Mouse (Mus musculus): ENCODE measurements at regions not wholly inside any gene's neighbourhood (a gene's known extent, or its start where the extent isn't known, plus 50 kb on each side); places are given as distances from the start of the nearest gene placed in this dataset.

DNA sequence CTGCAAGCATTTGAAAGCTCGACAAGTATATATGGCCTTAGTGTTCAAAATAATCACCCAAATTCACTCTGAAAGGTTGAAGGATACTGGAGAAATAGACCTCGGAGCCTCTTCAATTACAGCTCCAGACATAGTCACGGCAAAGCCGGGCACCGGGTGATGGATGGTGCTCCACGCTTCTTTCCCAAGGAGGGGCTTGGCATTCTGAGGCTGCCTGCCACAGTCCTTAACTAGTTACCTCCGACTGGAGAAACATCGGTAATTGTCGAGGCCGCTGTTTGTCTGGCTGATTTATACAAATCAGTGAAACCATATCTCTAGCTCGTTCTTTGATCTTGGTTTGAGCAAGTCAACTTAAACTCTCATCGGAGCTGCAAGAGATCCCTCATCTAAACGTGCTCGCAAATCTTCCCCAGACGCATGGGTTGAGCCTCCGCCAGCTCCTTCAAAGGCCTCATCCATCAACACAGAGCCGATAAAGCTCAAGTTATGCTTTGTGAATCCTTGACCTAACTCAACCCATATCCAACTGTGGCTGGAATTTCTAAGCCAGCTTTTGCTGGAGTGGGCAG lies 145.4 kb upstream of the Stx16 start:
- H3K36me3 ChIP-seq (ENCODE audit: control insufficient read depth, insufficient read depth, low read length), result no peaks in the 10 kb centered on the region
- H3K4me3 ChIP-seq (ENCODE audit: low read depth, low read length), result no peak overlapping the region
- H3K27ac ChIP-seq (ENCODE audit: insufficient read depth, low read depth, low read length), result no peak overlapping the region
- no peaks in the 10 kb centered on the region for H3K27me3 ChIP-seq (ENCODE audit: control insufficient read depth, insufficient read depth, low read length)
- 90% methylated on average over 17 of the region's 17 CpGs for WGBS
- H3K4me1 ChIP-seq (ENCODE audit: control insufficient read depth, insufficient read depth, insufficient read length, low read length), result no peaks in the 10 kb centered on the region
- no peak for TF ChIP-seq POLR2A (IDR thresholded peaks at IDR 0.05; ENCODE audit: low read depth, low read length)
- TF ChIP-seq CTCF (IDR thresholded peaks at IDR 0.05; ENCODE audit: extremely low read depth, insufficient read length, insufficient replicate concordance, low read depth, low read length), result no peak

DNA sequence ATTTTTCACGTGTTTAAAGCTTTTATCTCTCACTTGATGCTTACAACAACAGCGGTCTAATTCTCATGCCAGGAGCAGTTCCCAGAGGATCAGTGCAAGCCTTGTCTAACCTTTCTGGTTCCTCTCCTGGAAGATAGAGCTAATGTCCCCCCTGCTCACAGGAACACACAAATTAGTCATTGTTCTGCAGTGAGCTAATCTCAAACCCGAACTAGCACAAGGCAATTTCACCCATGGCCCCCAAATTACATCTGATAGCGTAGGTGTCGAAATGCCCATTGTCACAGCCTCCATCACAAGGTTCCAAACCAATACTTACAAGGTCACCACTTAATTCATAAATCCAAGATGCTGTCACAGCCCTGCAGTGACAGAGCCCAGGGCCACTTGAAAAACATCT lies 140.4 kb upstream of the Stx16 start:
- Histone ChIP-seq H3K36me3 (ENCODE audit: control insufficient read depth, insufficient read depth, low read length) (no peaks in the 10 kb centered on the region), H3K27ac (ENCODE audit: insufficient read depth, low read depth, low read length) (no peak overlapping the region), H3K4me1 (ENCODE audit: control insufficient read depth, insufficient read depth, insufficient read length, low read length) (0 out of 2 replicates have a peak, but pooled peaks cover 4% of the 10 kb centered on the region), H3K27me3 (ENCODE audit: control insufficient read depth, insufficient read depth, low read length) (no peaks in the 10 kb centered on the region), H3K4me3 (ENCODE audit: low read depth, low read length) (no peak overlapping the region)
- TF ChIP-seq POLR2A (IDR thresholded peaks at IDR 0.05; ENCODE audit: low read depth, low read length) (no peak), CTCF (IDR thresholded peaks at IDR 0.05; ENCODE audit: extremely low read depth, insufficient read length, insufficient replicate concordance, low read depth, low read length) (no peak)
- 74% methylated on average over 5 of the region's 5 CpGs for WGBS

GRCm38 (mm10) chr2:173937531-173938439 lies 138.3 kb upstream of the Stx16 start:
- TF ChIP-seq POLR2A (IDR thresholded peaks at IDR 0.05; ENCODE audit: low read depth, low read length), result no peak
- TF ChIP-seq CTCF (IDR thresholded peaks at IDR 0.05; ENCODE audit: extremely low read depth, insufficient read length, insufficient replicate concordance, low read depth, low read length), result no peak
- no peak overlapping the region for H3K4me3 ChIP-seq (ENCODE audit: low read depth, low read length)
- H3K27me3 ChIP-seq (ENCODE audit: control insufficient read depth, insufficient read depth, low read length), result no peaks in the 10 kb centered on the region
- H3K27ac ChIP-seq (ENCODE audit: insufficient read depth, low read depth, low read length), result no peak overlapping the region
- H3K36me3 ChIP-seq (ENCODE audit: control insufficient read depth, insufficient read depth, low read length), result no peaks in the 10 kb centered on the region
- 34% methylated on average over 18 of the region's 18 CpGs for WGBS
- 0 out of 2 replicates have a peak, but pooled peaks cover 4% of the 10 kb centered on the region for H3K4me1 ChIP-seq (ENCODE audit: control insufficient read depth, insufficient read depth, insufficient read length, low read length)

- TF ChIP-seq POLR2A (IDR thresholded peaks at IDR 0.05; ENCODE audit: low read depth, low read length), result no peak
- TF ChIP-seq CTCF (IDR thresholded peaks at IDR 0.05; ENCODE audit: extremely low read depth, insufficient read length, insufficient replicate concordance, low read depth, low read length), result no peak
- Histone ChIP-seq H3K4me3 (ENCODE audit: low read depth, low read length) (no peak overlapping the region), H3K36me3 (ENCODE audit: control insufficient read depth, insufficient read depth, low read length) (no peaks in the 10 kb centered on the region), H3K27me3 (ENCODE audit: control insufficient read depth, insufficient read depth, low read length) (no peaks in the 10 kb centered on the region), H3K4me1 (ENCODE audit: control insufficient read depth, insufficient read depth, insufficient read length, low read length) (0 out of 2 replicates have a peak, but pooled peaks cover 4% of the 10 kb centered on the region), H3K27ac (ENCODE audit: insufficient read depth, low read depth, low read length) (no peak overlapping the region)
- 72% methylated on average over 11 of the region's 11 CpGs for whole genome bisulfite sequencing
These were observed 137.7 kb upstream of the Stx16 start for GRCm38 (mm10) chr2:173938440-173938787.

DNA sequence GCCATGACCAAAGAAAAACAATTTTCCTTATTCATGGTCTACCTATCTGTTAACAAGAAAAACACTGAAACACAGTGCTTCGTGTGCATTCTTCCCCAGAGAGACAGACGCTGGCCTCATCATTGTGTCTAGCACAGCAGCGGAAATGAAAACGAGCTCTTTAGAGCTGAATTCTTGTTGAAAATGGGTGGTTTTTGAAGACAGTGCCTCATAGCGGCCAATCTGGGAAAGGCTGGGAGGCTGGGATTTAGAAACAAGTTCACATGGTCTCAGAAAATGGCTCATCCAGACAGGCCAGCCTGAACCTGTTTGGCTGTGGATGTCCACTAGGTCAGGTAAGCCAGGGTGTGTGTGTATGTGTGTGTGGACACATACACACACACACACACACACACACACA lies 130.7 kb upstream of the Stx16 start:
- WGBS, result 90% methylated on average over 5 of the region's 5 CpGs
- TF ChIP-seq CTCF (IDR thresholded peaks at IDR 0.05; ENCODE audit: extremely low read depth, insufficient read length, insufficient replicate concordance, low read depth, low read length), result no peak
- Histone ChIP-seq H3K4me1 (ENCODE audit: control insufficient read depth, insufficient read depth, insufficient read length, low read length) (no peaks in the 10 kb centered on the region), H3K27ac (ENCODE audit: insufficient read depth, low read depth, low read length) (no peak overlapping the region), H3K4me3 (ENCODE audit: low read depth, low read length) (no peak overlapping the region), H3K27me3 (ENCODE audit: control insufficient read depth, insufficient read depth, low read length) (no peaks in the 10 kb centered on the region), H3K36me3 (ENCODE audit: control insufficient read depth, insufficient read depth, low read length) (no peaks in the 10 kb centered on the region)

- Histone ChIP-seq H3K4me3 (ENCODE audit: low read depth, low read length) (no peak overlapping the region), H3K27me3 (ENCODE audit: control insufficient read depth, insufficient read depth, low read length) (no peaks in the 10 kb centered on the region), H3K36me3 (ENCODE audit: control insufficient read depth, insufficient read depth, low read length) (no peaks in the 10 kb centered on the region), H3K4me1 (ENCODE audit: control insufficient read depth, insufficient read depth, insufficient read length, low read length) (no peaks in the 10 kb centered on the region), H3K27ac (ENCODE audit: insufficient read depth, low read depth, low read length) (no peak overlapping the region)
- WGBS, result 89% methylated on average over 5 of the region's 5 CpGs
- TF ChIP-seq POLR2A (IDR thresholded peaks at IDR 0.05; ENCODE audit: low read depth, low read length), result no peak
- no peak for TF ChIP-seq CTCF (IDR thresholded peaks at IDR 0.05; ENCODE audit: extremely low read depth, insufficient read length, insufficient replicate concordance, low read depth, low read length)
These were observed 127.5 kb upstream of the Stx16 start for GRCm38 (mm10) chr2:173948586-173948985.

DNA sequence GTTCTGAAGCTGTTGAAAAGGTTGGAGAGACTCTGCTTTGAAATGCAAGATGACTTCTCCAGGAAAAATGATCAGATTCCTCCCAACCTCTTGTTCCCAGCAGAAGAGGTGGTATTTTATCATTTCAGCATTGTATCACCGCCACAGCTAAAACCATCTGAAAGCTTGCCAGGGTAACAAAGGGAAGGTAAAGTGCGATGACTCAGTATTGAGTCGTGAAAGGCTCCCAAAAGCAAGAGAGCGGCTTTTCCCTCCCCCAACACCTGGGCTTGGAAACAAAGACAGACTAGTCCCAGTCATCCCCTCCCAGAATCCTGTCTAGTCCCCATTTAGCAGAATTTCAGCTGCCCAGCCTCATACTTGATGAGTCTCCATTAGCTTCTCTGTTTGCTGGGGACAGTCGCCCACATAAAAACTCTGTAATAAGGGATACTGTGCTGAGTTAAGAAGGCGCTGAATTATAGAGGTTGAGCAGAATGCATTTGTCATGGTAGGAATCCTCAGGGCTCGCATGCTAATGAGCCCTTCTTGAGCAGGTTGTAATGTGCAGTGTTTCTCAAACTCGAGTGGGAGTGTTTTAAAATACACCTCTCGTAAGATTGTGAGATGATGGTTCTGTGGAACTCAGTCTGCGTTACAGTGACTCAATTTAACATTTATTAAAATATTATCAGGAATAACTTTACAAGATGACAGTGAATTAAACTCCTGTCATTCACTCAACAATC lies 125.8 kb upstream of the Stx16 start:
- TF ChIP-seq CTCF (IDR thresholded peaks at IDR 0.05; ENCODE audit: extremely low read depth, insufficient read length, insufficient replicate concordance, low read depth, low read length), result no peak
- TF ChIP-seq POLR2A (IDR thresholded peaks at IDR 0.05; ENCODE audit: low read depth, low read length), result no peak
- Histone ChIP-seq H3K27ac (ENCODE audit: insufficient read depth, low read depth, low read length) (no peak overlapping the region), H3K4me3 (ENCODE audit: low read depth, low read length) (no peak overlapping the region), H3K36me3 (ENCODE audit: control insufficient read depth, insufficient read depth, low read length) (no peaks in the 10 kb centered on the region), H3K27me3 (ENCODE audit: control insufficient read depth, insufficient read depth, low read length) (no peaks in the 10 kb centered on the region), H3K4me1 (ENCODE audit: control insufficient read depth, insufficient read depth, insufficient read length, low read length) (no peaks in the 10 kb centered on the region)
- 47% methylated on average over 10 of the region's 10 CpGs for WGBS

All from small intestine, adult 2 months (tissue).